Mouse (Mus musculus): ENCODE measurements around the gene 1700018B08Rik.

The 1700018B08Rik gene

GRCm38 (mm10) chr8:121544276-121544785 lies at the start of gene 1700018B08Rik:
Gene 1700018B08Rik (minus strand): TSS chr8:121544320.
- no peak for DNase-seq (ENCODE audit: extremely low read depth, low read depth)

- no peak for DNase-seq (ENCODE audit: extremely low read depth, low read depth)
Measured at GRCm38 (mm10) chr8:121593293-121593692, 49.2 kb upstream of the 1700018B08Rik start.

- peak; percentile 54 for DNase-seq (ENCODE audit: extremely low read depth, low read depth)
Measured at GRCm38 (mm10) chr8:121591178-121592066, 47.3 kb upstream of the 1700018B08Rik start.

- DNase-seq (ENCODE audit: extremely low read depth, low read depth): peak; percentile 74
Measured at GRCm38 (mm10) chr8:121590203-121591177, 46.4 kb upstream of the 1700018B08Rik start, which contains the start of gene Map1lc3b. Gene Map1lc3b (plus strand): TSS chr8:121590361.

GRCm38 (mm10) chr8:121589205-121589726 lies 45.1 kb upstream of the 1700018B08Rik start:
- DNase-seq (ENCODE audit: extremely low read depth, low read depth): peak; percentile 11

- peak; percentile 56 for DNase-seq (ENCODE audit: extremely low read depth, low read depth)
Measured at GRCm38 (mm10) chr8:121588750-121589149, 44.6 kb upstream of the 1700018B08Rik start.

GRCm38 (mm10) chr8:121585159-121585825 lies 41.2 kb upstream of the 1700018B08Rik start:
- peak; percentile 96 for DNase-seq (ENCODE audit: extremely low read depth, low read depth)

- DNase-seq (ENCODE audit: extremely low read depth, low read depth): peak; percentile 54
Measured at GRCm38 (mm10) chr8:121584730-121585129, 40.6 kb upstream of the 1700018B08Rik start.

- no peak for DNase-seq (ENCODE audit: extremely low read depth, low read depth)
Measured at GRCm38 (mm10) chr8:121583653-121584052, 39.5 kb upstream of the 1700018B08Rik start.

- DNase-seq (ENCODE audit: extremely low read depth, low read depth): no peak
Measured at GRCm38 (mm10) chr8:121580465-121580864, 36.3 kb upstream of the 1700018B08Rik start.

GRCm38 (mm10) chr8:121578676-121579451 lies 34.7 kb upstream of the 1700018B08Rik start, which contains the start of gene Fbxo31:
Gene Fbxo31 (minus strand): TSS chr8:121578806.
- DNase-seq (ENCODE audit: extremely low read depth, low read depth): peak; percentile 90

GRCm38 (mm10) chr8:121577751-121578675 lies 33.9 kb upstream of the 1700018B08Rik start:
- DNase-seq (ENCODE audit: extremely low read depth, low read depth): peak; percentile 26

GRCm38 (mm10) chr8:121575661-121576060 lies 31.5 kb upstream of the 1700018B08Rik start:
- DNase-seq (ENCODE audit: extremely low read depth, low read depth): no peak

GRCm38 (mm10) chr8:121573275-121573674 lies 29.2 kb upstream of the 1700018B08Rik start:
- no peak for DNase-seq (ENCODE audit: extremely low read depth, low read depth)

- DNase-seq (ENCODE audit: extremely low read depth, low read depth): no peak
Measured at GRCm38 (mm10) chr8:121572121-121572520, 28.0 kb upstream of the 1700018B08Rik start.

- no peak for DNase-seq (ENCODE audit: extremely low read depth, low read depth)
Measured at GRCm38 (mm10) chr8:121570801-121571200, 26.7 kb upstream of the 1700018B08Rik start.

GRCm38 (mm10) chr8:121570335-121570734 lies 26.2 kb upstream of the 1700018B08Rik start:
- DNase-seq (ENCODE audit: extremely low read depth, low read depth): no peak

GRCm38 (mm10) chr8:121568321-121568720 lies 24.2 kb upstream of the 1700018B08Rik start:
- no peak for DNase-seq (ENCODE audit: extremely low read depth, low read depth)

GRCm38 (mm10) chr8:121563701-121564100 lies 19.6 kb upstream of the 1700018B08Rik start:
- DNase-seq (ENCODE audit: extremely low read depth, low read depth): no peak

Data from MEL-GATA-1-ER (cell line).